Mouse (Mus musculus) adrenal gland, adult (tissue): ENCODE data around the gene Capg.

Experiments
- DNase-seq, 2 experiments: peaks; one replicate each; pipeline ENCODE4 v3.0.0; 2022 to 2023; ENCODE audit warnings: low spot score in 1 of 2; ENCODE audit not compliant: inconsistent age in 2 of 2

Gene Capg

GRCm38 (mm10) chr6:72528410-72529151 lies 15.6 kb upstream of the Capg start:
- DNase-seq, result peak; percentile 86 to 92

- DNase-seq, result no peak
These were observed 11.6 kb upstream of the Capg start for GRCm38 (mm10) chr6:72532580-72532979.

DNA sequence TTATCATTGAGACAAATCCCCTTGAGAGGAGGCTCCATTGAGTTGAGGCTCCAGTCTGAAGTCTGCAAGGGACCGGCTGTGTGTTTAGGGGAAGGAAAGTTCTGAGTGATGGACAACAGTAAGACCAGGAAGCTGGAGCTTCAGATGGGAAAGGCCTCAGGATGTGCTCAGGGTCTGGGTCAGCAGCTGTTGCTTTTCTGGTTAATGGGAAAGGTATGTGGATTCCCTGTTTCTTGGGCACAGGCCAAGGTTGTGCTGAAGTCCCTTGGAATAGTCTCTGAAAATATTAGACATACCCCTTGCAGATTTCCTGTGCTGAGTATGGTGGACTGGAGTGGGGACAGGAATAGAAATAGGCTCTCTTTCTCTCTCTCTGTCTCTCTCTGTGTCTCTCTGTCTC lies 10.6 kb upstream of the Capg start:
- DNase-seq, result peak in 1 of 2 experiments; percentile 39

DNA sequence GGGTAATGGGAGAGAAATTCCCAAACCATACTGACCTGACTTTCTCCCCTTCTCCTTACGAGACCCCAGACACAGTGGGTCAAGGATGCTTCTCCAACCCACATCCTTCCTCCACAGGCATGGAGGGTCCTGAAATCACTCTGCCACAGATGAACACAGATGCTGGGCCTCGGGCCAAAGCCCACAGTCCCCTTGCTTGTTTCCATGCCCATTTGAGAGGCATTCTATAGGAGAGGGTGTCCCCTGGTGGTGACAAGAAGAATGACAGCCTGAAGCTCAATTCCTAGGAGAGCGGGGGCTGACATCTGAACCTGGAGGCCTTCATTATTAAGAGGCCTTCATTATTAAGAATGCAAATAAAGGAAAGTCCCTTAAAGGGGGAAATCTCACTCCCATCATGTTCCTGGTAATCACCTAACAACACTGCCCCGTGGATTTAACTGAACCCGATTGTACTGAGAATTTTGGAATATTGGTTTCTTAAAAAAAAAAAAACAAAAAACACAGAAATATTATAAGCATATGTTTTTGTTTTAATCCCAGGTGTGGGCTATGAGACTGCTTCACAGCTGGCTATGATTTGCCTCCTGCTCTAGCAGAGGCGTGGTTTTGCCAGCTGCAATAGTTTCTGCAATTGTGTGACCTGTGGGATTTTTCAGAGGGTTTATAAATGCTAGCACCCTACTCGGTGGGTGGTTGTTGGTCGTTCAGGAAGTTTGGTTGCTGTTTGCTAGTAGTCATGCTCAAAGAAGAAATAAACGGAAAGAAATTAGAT lies 10.0 kb upstream of the Capg start:
- DNase-seq, result peak; percentile 64 to 91

GRCm38 (mm10) chr6:72535165-72535564 lies 9.0 kb upstream of the Capg start:
- peak; percentile 80 to 94 for DNase-seq

DNA sequence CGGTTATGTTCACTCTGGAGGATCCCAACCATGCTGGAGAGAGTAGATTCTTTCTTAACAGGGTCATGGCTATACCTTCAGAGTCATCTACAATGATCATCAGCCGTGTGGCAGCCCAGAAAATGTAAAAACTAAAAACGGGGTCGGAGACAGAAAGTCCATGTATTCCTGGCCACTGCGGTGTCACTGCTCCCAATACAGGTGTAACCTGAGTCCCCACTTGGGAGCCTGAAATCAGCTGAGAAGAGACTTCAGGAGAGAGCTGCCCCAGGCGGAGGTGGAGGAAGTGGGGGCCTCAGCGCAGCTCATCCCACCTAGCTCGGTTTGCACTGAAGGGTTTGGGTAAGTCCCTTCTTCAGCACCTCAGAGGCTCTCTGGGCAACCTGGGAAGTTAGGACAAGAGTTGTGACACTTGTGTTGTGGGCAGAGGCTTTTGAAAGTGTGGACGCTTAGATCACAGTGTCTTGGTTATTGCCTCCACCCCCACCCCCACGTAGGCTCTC lies 6.1 kb upstream of the Capg start:
- DNase-seq, result no peak

GRCm38 (mm10) chr6:72538562-72539031 lies 5.6 kb upstream of the Capg start:
- peak; percentile 91 to 96 for DNase-seq

DNA sequence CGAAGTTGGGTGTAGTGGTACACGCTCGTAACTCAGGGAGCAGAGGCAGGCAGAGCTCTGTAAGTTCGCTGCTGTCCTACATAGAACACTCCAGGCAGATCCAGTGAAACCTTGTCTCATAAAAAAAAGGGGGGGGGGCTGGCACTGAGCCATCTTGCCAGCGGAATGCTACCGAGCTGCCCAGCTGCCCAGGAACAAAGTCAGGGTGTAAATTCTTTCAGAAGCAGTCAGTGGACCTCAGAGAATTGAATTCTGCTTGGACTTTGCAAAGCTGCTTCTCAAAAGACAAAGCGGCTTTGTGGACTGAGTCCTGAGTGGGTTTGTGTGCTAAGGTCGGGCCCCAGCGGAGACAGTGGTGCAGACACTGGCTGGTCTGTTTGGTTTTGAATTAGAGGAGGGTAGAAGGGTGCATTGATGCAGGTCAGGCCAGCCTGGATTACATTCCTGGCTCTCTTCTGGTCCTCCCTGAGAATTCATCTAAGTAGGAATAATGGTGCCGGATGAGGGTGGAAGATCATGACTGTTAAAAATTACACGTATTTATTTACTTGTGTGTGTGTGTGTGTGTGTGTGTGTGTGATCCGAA lies 833 bp upstream of the Capg start:
- no peak for DNase-seq

GRCm38 (mm10) chr6:72545377-72545776 lies 1.2 kb downstream of the Capg start:
- no peak for DNase-seq

DNA sequence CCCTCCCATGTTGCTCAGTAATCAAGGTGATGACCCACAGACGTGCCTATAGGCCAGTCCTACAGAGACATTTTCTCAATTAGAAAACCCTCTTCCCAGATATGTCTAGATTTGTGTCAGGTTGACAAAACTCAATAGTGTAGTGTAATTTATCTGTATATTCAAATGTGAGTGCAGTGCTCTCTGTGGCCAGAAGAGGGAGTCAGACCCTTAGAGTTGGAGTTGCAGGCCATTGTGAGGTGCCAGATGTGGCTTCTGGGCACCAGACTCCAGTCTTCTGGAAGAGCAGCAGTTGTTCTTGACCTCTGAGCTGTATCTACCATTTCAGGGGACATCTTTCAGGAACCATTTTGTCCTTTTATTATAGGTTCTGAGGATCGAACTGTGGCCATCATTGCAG lies 2.9 kb downstream of the Capg start:
- no peak for DNase-seq

- DNase-seq, result no peak
These were observed 3.7 kb downstream of the Capg start for GRCm38 (mm10) chr6:72547862-72548261.

GRCm38 (mm10) chr6:72549041-72549580 lies 4.9 kb downstream of the Capg start:
- peak; percentile 32 to 56 for DNase-seq

- no peak for DNase-seq
These were observed 5.8 kb downstream of the Capg start for GRCm38 (mm10) chr6:72550025-72550424.

DNA sequence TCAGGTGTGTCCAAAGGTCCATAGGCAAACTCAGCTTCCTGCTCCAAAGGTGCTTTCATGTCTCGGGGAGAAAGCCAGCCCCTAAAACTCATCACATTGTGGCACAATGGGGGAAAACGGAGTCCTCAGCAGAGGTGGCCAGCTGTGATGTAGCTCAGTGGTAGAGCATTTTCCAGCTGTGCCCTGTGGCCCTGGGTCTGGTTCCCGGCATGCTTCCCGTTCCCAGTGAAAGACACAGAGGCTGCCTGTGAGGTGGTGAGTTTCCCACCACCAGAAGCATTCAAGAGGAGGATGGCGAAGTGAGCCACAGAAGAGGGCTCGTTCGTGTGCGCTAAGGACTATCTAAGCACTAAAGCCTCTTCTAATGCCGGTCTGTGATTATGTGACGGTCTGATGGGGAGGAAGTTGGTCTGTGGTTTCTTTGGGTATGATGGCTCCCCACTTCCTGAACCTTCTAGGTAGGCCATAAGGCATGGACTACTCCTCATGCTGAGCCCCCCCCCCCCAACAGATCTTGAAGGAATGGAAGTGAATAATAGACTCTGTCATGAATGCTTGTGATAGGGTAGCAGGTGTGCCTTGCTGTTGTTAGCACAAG lies 6.4 kb downstream of the Capg start:
- no peak for DNase-seq

DNA sequence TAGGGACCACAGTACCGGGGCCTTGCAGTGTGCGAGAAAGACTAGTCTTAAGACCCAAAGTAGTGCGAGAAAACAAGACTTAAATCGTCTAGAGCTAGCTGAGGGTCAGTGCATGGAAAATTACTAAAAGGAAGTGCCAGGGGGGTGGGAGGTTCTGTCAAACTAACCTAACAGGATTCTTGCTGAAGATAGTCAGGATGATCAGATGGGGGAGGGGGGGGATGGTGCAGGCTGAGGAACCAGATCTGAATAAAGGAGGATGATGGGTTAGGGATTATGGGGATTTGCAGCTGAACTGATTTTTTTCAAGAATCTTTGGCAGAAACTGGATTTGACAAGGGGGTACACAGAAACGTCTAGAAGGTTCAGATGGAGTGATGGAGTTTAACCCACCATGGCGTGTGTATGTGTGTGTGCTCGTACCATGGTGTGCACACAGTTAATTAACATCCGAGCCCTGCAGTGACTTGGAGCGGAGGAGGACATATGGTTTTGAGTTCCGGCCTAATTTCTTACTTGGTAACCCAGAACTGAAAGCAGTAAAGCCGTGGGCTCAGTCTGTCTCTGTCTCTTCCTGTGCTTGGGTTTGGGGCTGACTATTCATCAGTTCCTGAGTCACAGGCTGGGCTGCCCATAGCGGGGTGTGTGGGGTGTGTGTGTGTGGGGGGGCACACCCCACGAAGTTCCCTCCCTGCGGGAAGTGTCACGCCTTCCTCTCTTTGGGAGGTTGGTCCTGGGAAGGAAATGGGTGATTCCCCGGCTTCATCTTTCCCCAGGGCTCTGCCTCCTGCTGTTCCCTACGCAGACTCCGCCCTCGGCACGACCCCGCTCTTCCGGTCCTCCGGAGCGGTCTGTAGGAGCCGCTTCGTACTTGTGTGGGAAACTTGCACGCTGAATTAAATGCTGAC lies 8.2 kb downstream of the Capg start:
- DNase-seq, result peak; percentile 88 to 91

DNA sequence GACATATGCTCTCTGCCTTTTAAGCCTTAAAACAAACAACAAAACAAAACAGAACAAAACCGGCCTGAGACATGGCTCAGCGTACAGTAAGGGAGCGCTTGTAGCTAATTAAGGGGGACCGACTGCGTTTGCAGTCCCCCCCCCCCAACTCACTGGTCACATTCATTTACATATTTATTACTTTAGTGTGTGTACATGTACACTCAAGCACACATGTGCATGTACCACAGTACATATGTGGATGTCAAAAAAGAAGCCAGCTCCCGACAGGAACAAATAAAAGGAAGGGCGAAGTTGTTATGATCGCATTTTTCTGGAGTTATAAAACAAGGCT lies 8.9 kb downstream of the Capg start:
- no peak for DNase-seq

GRCm38 (mm10) chr6:72560801-72561200 lies 16.6 kb downstream of the Capg start:
- DNase-seq, result no peak

GRCm38 (mm10) chr6:72562486-72562885 lies 18.3 kb downstream of the Capg start:
- DNase-seq, result no peak

GRCm38 (mm10) chr6:72562894-72563293 lies 18.7 kb downstream of the Capg start:
- DNase-seq, result no peak

- no peak for DNase-seq
These were observed 21.3 kb downstream of the Capg start for GRCm38 (mm10) chr6:72565506-72565905.
